Mouse (Mus musculus): ENCODE measurements around the gene Eif4e2. TPM values are rescaled to one million over a fixed set of nuclear protein-coding genes. Genes with fewer than 3 reads are reported as not detected.
A peak's percentile ranks its signal among the peaks of the same experiment; 100 is the strongest.

Gene Eif4e2
- polyA plus RNA-seq (2015; fragmentation: Nextera tagmentation; extraction: Ambion mirVana): 108 and 115 TPM in 2 replicates

DNA sequence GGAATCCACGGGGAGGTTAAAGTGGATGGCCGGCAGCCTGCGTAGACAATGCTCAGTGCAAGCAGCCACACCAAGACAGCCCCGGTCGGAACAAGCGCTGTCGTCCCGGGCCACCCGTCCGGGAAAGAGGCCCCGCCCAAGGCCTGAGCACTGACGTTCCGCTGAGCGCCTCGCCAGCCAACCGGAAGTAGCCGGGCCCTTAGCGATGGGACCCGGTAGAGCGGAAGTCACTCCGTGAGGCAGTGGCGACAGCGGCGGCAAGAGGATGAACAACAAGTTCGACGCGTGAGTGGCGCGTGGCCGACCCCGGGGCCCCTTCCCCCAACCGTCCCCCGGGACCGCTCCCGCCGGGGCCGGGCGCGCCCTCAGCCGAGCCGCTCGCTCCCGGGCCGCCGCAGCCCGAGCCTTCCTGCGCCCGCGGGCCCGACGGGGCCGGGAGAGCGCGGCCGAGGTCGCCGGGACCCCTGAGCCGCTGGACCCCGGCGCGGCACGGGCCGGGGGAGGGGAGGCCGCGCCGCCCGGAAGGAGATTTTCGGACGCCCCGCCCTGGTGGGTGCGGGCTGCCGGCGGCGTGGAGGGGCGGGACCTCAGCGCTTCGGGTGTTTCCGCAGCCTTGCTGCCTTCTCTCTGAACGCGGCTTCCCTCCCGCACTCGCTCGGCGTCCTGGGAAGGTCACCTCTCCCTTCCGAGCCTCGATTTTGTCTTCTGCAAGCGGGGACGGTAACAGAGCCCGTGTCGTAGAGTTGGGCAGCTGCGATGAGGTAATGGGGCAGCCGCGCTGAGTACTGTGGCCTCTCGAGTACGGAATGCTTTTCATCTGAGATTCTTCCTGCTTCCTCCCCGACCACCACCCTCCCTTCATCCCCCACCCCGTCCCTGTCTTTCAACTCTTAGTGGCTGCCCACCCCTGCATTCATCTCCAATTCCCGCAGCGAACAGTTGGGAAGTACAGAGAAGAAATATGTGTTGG is at the start of gene Eif4e2:
Gene Eif4e2 (plus strand): TSS at position 180 of the 970 bp plus-strand sequence.
- peak within 1 kb of the TSS; percentile 95 for H3K9ac ChIP-seq
- no peaks in the 10 kb centered on the region for H3K9me3 ChIP-seq
- 1% methylated on average over 98 of the region's 99 CpGs for WGBS
- peak; percentile 97 for ATAC-seq (ENCODE audit: low read depth)
- H3K27ac ChIP-seq (replicated peaks): peak within 1 kb of the TSS; percentile 99
- H3K4me2 ChIP-seq: peak within 1 kb of the TSS; percentile 82
- H3K4me1 ChIP-seq (replicated peaks): peaks cover 44% of the 10 kb centered on the region
- H3K4me3 ChIP-seq: peak within 1 kb of the TSS; percentile 70
- H3K36me3 ChIP-seq: no peaks in the 10 kb centered on the region
- H3K27me3 ChIP-seq: no peaks in the 10 kb centered on the region

DNA sequence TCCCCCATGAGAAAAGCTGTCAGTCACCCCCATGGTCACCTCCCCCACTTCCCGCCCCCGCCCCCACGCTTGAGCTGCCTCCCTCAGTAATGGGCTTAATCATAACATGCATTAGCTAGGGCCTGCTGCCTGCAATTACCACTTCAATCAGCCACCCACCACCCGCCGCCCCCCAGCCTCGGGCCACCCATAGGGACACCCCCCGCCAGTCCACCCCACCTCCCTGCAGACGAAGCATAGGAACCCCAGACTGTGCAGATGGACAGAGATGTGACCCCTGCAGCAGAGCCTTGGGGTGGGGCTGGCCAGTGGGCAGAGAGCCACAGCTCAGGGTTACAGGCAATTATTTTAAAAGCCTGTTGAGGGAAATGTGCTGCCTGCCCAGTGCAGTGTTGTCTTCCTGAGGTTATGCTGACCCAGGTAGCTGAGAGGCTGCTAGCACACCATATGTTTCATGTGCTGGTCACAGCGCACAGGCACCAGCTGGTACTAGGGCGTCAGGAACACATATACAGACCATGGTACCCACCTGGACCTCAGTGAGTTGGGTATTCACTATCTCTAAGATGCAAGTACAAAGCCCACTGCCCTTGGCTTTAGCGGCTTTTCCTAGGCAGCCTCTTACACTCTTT is 49.4 kb upstream of the Eif4e2 start:
- H3K9ac ChIP-seq: no peak overlapping the region
- H3K27ac ChIP-seq (replicated peaks): peak overlapping the region; percentile 71
- WGBS: 24% methylated on average over 11 of the region's 11 CpGs
- H3K4me3 ChIP-seq: no peak overlapping the region
- no peaks in the 10 kb centered on the region for H3K36me3 ChIP-seq
- H3K4me1 ChIP-seq (replicated peaks): peaks cover 23% of the 10 kb centered on the region
- peak; percentile 27; the same call in 1 of the 2 replicates for ATAC-seq (ENCODE audit: low read depth)
- H3K27me3 ChIP-seq: peaks cover 48% of the 10 kb centered on the region
- no peaks in the 10 kb centered on the region for H3K9me3 ChIP-seq
- no peak overlapping the region for H3K4me2 ChIP-seq

DNA sequence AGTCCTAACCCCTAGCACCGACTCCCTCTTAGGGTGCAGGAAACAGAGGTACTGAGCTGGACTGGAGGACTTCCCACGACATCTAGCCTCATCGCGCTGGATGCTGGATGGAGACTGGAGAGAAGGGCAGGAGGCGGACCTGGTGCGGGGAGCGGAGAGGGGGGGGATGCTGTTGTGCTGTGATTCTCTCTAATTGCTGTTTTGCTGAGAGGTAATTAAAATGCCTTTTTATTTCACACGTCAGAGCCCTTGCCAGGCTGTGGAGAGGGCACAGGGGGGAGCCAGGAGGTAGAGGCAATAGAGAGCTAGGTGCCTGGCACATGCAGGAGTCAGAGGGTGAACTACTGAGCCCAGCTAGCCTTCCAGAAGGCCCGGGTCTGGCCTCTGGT is 48.9 kb upstream of the Eif4e2 start:
- WGBS: 38% methylated on average over 9 of the region's 9 CpGs
- H3K9me3 ChIP-seq: no peaks in the 10 kb centered on the region
- no peak overlapping the region for H3K4me2 ChIP-seq
- H3K4me1 ChIP-seq (replicated peaks): peaks cover 29% of the 10 kb centered on the region
- H3K27me3 ChIP-seq: peaks cover 48% of the 10 kb centered on the region
- peak overlapping the region; percentile 71 for H3K27ac ChIP-seq (replicated peaks)
- no peak overlapping the region for H3K9ac ChIP-seq
- H3K36me3 ChIP-seq: no peaks in the 10 kb centered on the region
- ATAC-seq (ENCODE audit: low read depth): peak; percentile 30; the same call in 1 of the 2 replicates
- no peak overlapping the region for H3K4me3 ChIP-seq

DNA sequence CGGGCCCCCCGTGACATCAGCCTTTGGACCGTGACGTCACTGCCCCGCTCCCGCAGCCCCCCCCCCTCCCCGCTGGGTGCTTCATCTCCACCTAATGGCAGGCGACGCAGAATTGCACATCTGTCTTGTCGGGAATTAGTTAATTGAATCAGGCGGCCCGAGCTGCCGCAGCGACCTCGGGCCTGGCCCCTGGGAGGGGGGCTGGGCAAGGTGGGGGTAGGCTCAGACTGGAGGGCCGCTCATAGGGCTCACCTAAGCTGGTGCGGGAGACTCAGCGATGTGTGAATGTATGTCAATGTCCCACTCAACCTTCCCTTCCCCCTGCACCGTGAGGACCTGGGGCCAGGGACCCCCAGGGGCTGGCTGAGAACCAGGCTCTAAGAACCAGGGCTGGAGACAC is 43.3 kb upstream of the Eif4e2 start:
- ATAC-seq (ENCODE audit: low read depth): peak; percentile 20
- 4% methylated on average over 18 of the region's 19 CpGs for WGBS
- Histone ChIP-seq H3K27me3 (peaks cover 42% of the 10 kb centered on the region), H3K4me1 (replicated peaks) (peaks cover 64% of the 10 kb centered on the region), H3K9me3 (no peaks in the 10 kb centered on the region), H3K27ac (replicated peaks) (peak overlapping the region; percentile 84), H3K9ac (no peak overlapping the region), H3K4me2 (peak overlapping the region; percentile 2; the same call in 1 of the 2 replicates), H3K36me3 (no peaks in the 10 kb centered on the region), H3K4me3 (no peak overlapping the region)

DNA sequence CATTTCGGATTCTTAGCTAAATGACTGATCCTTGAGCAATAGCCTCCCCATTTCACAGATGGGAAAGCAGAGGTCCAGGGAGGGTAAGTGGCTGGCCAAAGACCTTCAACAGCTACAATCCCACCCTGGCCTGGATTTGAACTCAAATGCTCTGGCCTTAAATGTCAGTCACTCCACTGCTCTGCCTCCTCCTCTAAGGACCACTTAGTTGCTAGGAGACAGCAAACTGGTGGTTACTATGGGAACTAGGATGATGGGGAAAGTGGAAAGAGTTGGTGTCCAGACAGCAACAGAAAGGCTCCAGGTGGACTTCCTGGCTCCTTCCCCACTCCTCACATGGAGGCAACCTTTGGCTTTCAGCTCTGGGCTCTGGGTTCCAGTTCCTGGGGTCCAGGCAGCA is 42.4 kb upstream of the Eif4e2 start:
- 0 out of 2 replicates have a peak overlapping the region, but pooled peaks have one; percentile 84 for H3K27ac ChIP-seq (replicated peaks)
- H3K4me2 ChIP-seq: no peak overlapping the region
- H3K4me1 ChIP-seq (replicated peaks): peaks cover 73% of the 10 kb centered on the region
- no peak for ATAC-seq (ENCODE audit: low read depth)
- WGBS: 87% methylated on average over 1 of the region's 1 CpGs
- H3K4me3 ChIP-seq: no peak overlapping the region
- no peaks in the 10 kb centered on the region for H3K36me3 ChIP-seq
- H3K27me3 ChIP-seq: peaks cover 37% of the 10 kb centered on the region
- no peaks in the 10 kb centered on the region for H3K9me3 ChIP-seq
- H3K9ac ChIP-seq: no peak overlapping the region

DNA sequence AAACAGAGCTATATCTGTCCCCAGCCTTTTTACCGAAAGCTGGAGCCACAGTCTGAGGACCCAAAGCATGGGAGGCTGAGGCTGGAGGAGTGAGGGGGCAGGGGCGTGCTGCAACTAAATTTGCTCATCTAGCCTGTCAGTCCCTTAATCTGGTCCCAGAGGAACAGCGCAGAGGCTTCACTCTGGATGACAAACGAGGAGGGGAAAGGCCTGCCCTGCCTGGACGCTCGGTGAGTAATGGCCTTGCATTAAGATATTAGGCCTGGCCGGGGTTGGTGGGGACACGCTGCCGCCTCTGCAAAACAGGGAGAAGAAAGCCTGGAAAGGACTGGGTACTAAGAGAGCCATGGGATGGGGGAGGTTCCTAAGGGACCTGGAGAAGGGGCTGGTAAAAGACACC is 41.4 kb upstream of the Eif4e2 start:
- no peak for ATAC-seq (ENCODE audit: low read depth)
- H3K4me1 ChIP-seq (replicated peaks): peaks cover 79% of the 10 kb centered on the region
- no peaks in the 10 kb centered on the region for H3K9me3 ChIP-seq
- no peak overlapping the region for H3K4me3 ChIP-seq
- peak overlapping the region; percentile 50; the same call in 1 of the 2 replicates for H3K27ac ChIP-seq (replicated peaks)
- 36% methylated on average over 9 of the region's 9 CpGs for WGBS
- no peaks in the 10 kb centered on the region for H3K36me3 ChIP-seq
- H3K4me2 ChIP-seq: no peak overlapping the region
- 0 out of 2 replicates have a peak overlapping the region, but pooled peaks have one; percentile 3 for H3K9ac ChIP-seq
- peaks cover 27% of the 10 kb centered on the region for H3K27me3 ChIP-seq

DNA sequence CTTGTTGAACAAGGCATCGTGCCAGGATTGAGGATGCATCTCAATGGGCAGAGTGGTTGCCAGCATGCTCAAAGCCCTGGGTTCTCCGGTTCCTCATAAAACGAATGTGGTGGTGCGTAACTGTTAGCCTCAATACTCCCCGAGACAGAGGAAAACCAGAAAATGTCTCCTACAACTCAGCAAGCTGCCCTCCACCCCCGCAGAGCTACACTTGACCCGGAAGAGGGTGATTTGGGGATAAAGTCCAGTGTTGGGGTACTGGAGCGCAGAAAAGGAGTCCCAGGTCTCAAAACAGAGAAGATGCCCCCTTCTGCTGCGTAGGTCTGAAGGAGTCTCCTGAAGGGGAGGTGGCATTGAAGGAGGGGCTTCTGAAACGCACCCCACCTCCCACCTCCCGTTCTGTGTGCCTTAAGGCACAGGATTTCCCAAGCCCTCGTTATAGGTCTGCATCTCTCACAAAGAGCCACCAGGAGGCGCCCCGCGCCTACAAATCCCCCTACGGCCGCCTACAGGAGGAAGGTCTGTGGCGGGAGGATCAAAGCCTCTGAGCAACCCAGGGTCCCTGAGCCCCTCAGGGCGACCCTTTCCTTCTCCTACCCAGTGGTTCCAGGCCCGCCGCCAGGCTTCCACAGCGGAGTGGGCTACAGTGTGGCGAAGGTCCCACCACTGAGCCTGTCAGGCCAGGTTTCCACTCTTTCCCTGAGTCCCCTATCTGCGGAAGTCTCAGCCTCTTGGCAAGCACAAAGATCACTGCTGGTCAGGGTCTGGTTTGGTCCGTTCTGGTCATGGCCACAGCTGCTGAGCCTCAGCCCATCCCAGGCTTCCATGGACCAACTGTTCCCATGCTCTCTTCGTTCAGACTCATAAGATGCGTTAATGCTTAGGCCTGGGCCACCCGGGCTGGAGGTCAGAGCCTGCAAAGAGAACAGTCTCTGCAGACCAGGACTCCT is 39.4 kb upstream of the Eif4e2 start:
- Histone ChIP-seq H3K36me3 (no peaks in the 10 kb centered on the region), H3K9ac (no peak overlapping the region), H3K4me3 (no peak overlapping the region), H3K9me3 (no peaks in the 10 kb centered on the region), H3K27ac (replicated peaks) (no peak overlapping the region), H3K27me3 (peaks cover 20% of the 10 kb centered on the region), H3K4me1 (replicated peaks) (peaks cover 76% of the 10 kb centered on the region), H3K4me2 (no peak overlapping the region)
- ATAC-seq (ENCODE audit: low read depth): no peak
- WGBS: 21% methylated on average over 28 of the region's 28 CpGs

DNA sequence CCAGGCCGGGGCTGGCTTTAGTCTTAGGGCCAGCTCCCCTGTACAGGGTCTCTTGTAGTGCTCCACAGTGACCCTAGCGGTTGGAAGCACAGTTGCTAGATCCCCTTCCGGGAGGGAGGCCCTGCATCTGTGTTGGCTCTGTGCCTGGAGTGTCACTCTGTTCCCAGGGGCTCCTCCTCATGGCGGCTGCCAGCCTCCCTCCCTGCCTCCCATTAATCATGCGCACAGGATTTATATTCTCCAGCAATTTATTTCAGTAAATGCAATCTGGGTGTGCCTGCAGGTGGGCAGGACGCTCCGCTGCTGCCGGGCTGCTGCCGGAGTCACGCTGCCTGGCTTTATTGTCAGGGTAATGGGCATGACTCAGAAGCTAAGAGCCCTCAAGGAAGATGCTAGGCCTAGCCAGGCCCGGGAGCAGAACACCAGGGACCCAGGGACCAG is 37.8 kb upstream of the Eif4e2 start:
- ATAC-seq (ENCODE audit: low read depth): peak; percentile 89
- Histone ChIP-seq H3K27me3 (peaks cover 23% of the 10 kb centered on the region), H3K9ac (no peak overlapping the region), H3K4me3 (no peak overlapping the region), H3K36me3 (no peaks in the 10 kb centered on the region), H3K27ac (replicated peaks) (peak overlapping the region; percentile 69), H3K9me3 (no peaks in the 10 kb centered on the region), H3K4me1 (replicated peaks) (peaks cover 60% of the 10 kb centered on the region), H3K4me2 (peak overlapping the region; percentile 26; the same call in 1 of the 2 replicates)
- WGBS: 5% methylated on average over 11 of the region's 11 CpGs

DNA sequence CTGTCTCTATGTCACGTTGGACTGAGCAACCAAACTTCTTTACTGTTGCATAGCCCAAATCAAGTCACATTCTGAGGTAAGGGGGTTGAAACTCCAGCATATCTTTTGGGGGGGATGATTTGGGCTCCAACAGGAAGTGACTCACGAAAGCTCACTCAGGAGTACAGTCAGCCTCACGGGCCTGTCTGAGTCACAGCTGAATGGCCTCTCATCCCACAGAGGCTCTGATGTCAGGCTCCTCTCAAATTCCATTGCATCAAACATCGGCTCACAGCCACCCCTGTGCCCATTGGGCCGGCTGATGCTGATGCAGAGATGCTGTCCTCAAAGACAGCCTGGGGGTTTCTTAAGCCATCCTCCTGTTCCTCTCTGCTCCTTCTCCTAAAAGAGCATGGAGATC is 32.8 kb upstream of the Eif4e2 start:
- H3K4me2 ChIP-seq: no peak overlapping the region
- WGBS: 63% methylated on average over 5 of the region's 5 CpGs
- H3K36me3 ChIP-seq: no peaks in the 10 kb centered on the region
- no peak overlapping the region for H3K4me3 ChIP-seq
- no peak for ATAC-seq (ENCODE audit: low read depth)
- no peaks in the 10 kb centered on the region for H3K9me3 ChIP-seq
- H3K27me3 ChIP-seq: peaks cover 56% of the 10 kb centered on the region
- H3K4me1 ChIP-seq (replicated peaks): peaks cover 34% of the 10 kb centered on the region
- no peak overlapping the region for H3K9ac ChIP-seq
- no peak overlapping the region for H3K27ac ChIP-seq (replicated peaks)

DNA sequence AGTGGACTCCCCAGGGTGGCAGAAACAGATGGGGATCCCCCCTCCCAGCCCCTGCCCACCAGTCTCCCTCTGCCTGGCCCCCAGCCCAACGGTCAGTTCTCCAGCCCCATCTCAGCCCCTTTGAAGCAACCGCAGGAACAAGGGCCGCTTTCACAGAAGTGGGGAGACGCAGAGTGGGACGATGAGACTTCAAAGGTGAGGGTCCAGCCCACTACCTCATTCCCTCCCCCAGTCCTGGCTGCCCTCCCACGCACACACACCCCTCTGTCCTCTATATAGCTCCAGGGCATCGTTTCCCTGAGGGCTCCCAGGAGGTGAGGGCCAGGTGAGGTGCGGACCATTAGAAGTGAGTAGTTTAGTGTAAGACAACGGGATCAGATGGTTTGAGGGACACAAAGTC is 30.7 kb upstream of the Eif4e2 start, which contains the start of gene Prss56:
Gene Prss56 (plus strand): TSS at position 301 of the 400 bp plus-strand sequence.
- Histone ChIP-seq H3K9me3 (no peaks in the 10 kb centered on the region), H3K36me3 (no peaks in the 10 kb centered on the region), H3K9ac (no peak within 1 kb of the TSS), H3K4me2 (no peak within 1 kb of the TSS), H3K4me3 (no peak within 1 kb of the TSS), H3K4me1 (replicated peaks) (peaks cover 31% of the 10 kb centered on the region), H3K27ac (replicated peaks) (no peak within 1 kb of the TSS), H3K27me3 (peaks cover 76% of the 10 kb centered on the region)
- ATAC-seq (ENCODE audit: low read depth): no peak
- WGBS: 27% methylated on average over 9 of the region's 9 CpGs

Measured in neural tube, embryonic 13.5 days (tissue).